Mouse (Mus musculus) adrenal gland, postnatal 14 days (tissue): Measurements from ENCODE around the gene Faf2. TPM values are rescaled to one million over a fixed set of nuclear protein-coding genes. Genes with fewer than 3 reads are reported as not detected.

Experiments
- DNase-seq: peaks from one replicate; pipeline ENCODE4 v3.0.0; 2021; ENCODE audit warnings: mixed read lengths
- total RNA-seq: library from RNA; stranded (reverse); gene quantifications from 2 replicates; pipeline ENCODE4 v1.2.3, GENCODE M21; 2021

Faf2 gene
- total RNA-seq, 1 experiment from 2014 or later, result 69.6 TPM

- no peak for DNase-seq
These were observed 58.7 kb downstream of the Faf2 start for GRCm38 (mm10) chr13:54680184-54680853.

- no peak for DNase-seq
These were observed 59.7 kb downstream of the Faf2 start for GRCm38 (mm10) chr13:54681291-54681690.

- DNase-seq, result no peak
These were observed 61.7 kb downstream of the Faf2 start for GRCm38 (mm10) chr13:54683301-54683700.

GRCm38 (mm10) chr13:54684140-54684896 lies 62.7 kb downstream of the Faf2 start:
- DNase-seq, result peak; percentile 91

- peak; percentile 79 for DNase-seq
These were observed 63.6 kb downstream of the Faf2 start for GRCm38 (mm10) chr13:54685174-54685573.

- no peak for DNase-seq
These were observed 64.8 kb downstream of the Faf2 start for GRCm38 (mm10) chr13:54686139-54687053.

GRCm38 (mm10) chr13:54687096-54687495 lies 65.5 kb downstream of the Faf2 start:
- DNase-seq, result peak; percentile 89

GRCm38 (mm10) chr13:54687575-54688424 lies 66.2 kb downstream of the Faf2 start:
- DNase-seq, result peak; percentile 99

GRCm38 (mm10) chr13:54690151-54690740 lies 68.7 kb downstream of the Faf2 start:
- no peak for DNase-seq

- DNase-seq, result no peak
These were observed 70.2 kb downstream of the Faf2 start for GRCm38 (mm10) chr13:54691737-54692136.

GRCm38 (mm10) chr13:54692711-54693557 lies 71.3 kb downstream of the Faf2 start:
- DNase-seq, result no peak

- peak; percentile 100 for DNase-seq
These were observed 72.2 kb downstream of the Faf2 start, which contains the start of gene Rnf44 for GRCm38 (mm10) chr13:54693558-54694347. Gene Rnf44 (minus strand): TSS chr13:54693907.

- DNase-seq, result peak; percentile 89
These were observed 72.9 kb downstream of the Faf2 start for GRCm38 (mm10) chr13:54694348-54695060.

- DNase-seq, result no peak
These were observed 74.1 kb downstream of the Faf2 start for GRCm38 (mm10) chr13:54695479-54696230.

- no peak for DNase-seq
These were observed 79.7 kb downstream of the Faf2 start, which contains the start of gene Cdhr2 for GRCm38 (mm10) chr13:54701243-54701642. Gene Cdhr2 (plus strand): TSS chr13:54701461.

GRCm38 (mm10) chr13:54702507-54702906 lies 80.9 kb downstream of the Faf2 start:
- no peak for DNase-seq

- no peak for DNase-seq
These were observed 83.3 kb downstream of the Faf2 start for GRCm38 (mm10) chr13:54704890-54705289.

- no peak for DNase-seq
These were observed 89.3 kb downstream of the Faf2 start for GRCm38 (mm10) chr13:54710866-54711265.
